ENCODE assay signal across 1 mouse cellular context in the genomic region with DNA sequence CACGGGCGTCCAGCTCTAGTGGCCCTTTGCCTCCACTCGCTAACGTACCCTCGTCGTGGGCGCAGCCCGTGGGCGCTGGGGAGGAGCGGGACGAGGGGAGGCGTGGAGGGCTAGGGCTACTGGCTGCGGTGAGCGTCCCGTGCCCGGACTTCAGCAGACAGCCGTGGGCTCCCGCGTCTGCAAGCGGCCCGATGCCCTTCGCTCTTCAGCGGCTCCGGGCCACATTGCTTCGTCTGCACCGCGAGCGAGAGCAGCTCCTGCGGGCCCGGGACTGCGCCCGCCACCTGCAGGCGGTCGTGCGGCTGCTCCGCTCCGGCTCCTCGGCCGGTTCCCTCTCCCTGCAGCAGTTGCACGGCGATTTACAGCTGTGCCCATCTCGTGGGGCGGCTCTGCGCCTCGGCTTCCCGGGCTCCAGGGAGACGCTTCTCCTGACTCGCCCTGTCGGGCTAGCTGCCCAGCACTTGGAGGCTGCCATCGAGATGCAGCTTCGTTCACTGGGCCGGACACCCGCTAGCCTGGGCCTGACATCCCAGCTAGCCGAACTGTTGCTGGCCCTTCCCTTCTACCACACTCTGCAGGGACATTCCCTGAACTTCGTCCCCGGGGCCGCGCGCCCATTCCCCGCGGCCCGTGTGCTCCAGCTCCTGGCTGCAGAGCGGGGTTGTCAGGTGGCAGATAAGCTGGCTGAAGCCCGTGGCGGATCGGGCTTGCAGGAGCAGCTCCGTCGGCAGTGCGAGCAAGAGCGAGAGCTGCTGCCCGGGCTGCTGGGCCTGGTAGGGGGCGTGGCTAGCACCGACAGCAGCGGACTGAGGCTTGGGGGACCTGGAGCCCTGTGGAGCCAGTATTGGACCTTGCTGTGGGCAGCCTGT.
TF ChIP-seq lines count a peak whose summit lies in the region.

No protein-coding gene starts in this region.

TF ChIP-seq in C2C12, 6 proteins besides CTCF, POLR2A, EP300 and RAD21:
- TF ChIP-seq MAX (IDR thresholded peaks at IDR 0.05) (no peak), MYOG (IDR thresholded peaks at IDR 0.05; ENCODE audit: control insufficient read depth, extremely low read depth, insufficient read length) (no peak), FOSL1 (IDR thresholded peaks at IDR 0.05; ENCODE audit: insufficient read depth, low read length, poor library complexity, severe bottlenecking) (no peak), MYOD1 (IDR thresholded peaks at IDR 0.05; ENCODE audit: control insufficient read depth, insufficient read length, low read depth) (no peak), CEBPB (IDR thresholded peaks at IDR 0.05; ENCODE audit: low read depth) (no peak), USF1 (IDR thresholded peaks at IDR 0.05; ENCODE audit: low read depth) (no peak)
